Mouse (Mus musculus): ENCODE results near the gene Gm9817.

DNA sequence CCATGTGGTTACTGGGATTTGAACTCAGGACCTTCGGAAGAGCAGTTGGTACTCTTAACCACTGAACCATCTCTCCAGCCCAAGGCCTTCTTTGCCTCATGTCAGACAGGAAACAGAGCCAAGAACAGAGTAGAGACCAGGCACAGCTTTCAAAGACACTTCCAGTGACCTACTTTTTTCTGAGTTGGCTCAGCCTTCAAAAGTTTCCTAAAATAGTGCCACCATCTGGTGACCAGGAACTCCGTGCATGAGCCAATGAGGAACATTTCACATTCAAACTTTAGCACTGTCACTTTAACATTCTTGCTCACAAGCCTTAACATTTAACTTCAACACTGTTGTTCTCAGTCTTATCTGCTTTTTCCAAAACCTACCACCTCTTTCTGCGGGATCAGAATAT is 2.3 kb downstream of the Gm9817 start:
- TF ChIP-seq GATA1 (IDR thresholded peaks at IDR 0.05; ENCODE audit: borderline replicate concordance, low read length): no peak
- no peak for TF ChIP-seq FLI1 (IDR thresholded peaks at IDR 0.05; ENCODE audit: low read length)
